Mouse (Mus musculus): ENCODE data around the gene Slc25a51.

GRCm38 (mm10) chr4:45420733-45421132, 12.2 kb upstream of the Slc25a51 start:
- TF ChIP-seq MAZ (IDR thresholded peaks at IDR 0.05; ENCODE audit: low read depth, low read length) (no peak), CTCF (IDR thresholded peaks at IDR 0.05 in 2 of 3, conservative IDR thresholded peaks at IDR 0.05 in 1 of 3; ENCODE audit: control insufficient read depth in 1 of 3, insufficient read depth in 1 of 3, low read depth in 2 of 3, low read length in 3 of 3, poor library complexity in 1 of 3, severe bottlenecking in 1 of 3) (no peak), GABPA (IDR thresholded peaks at IDR 0.05; ENCODE audit: low read depth, low read length) (no peak), NRF1 (IDR thresholded peaks at IDR 0.05; ENCODE audit: insufficient read depth, low read depth, low read length, poor library complexity, severe bottlenecking) (no peak), E2F4 (IDR thresholded peaks at IDR 0.05; ENCODE audit: borderline replicate concordance, low read depth, low read length) (no peak), NELFE (IDR thresholded peaks at IDR 0.05; ENCODE audit: low read depth, low read length) (no peak), POLR2A (IDR thresholded peaks at IDR 0.05; ENCODE audit: control insufficient read depth in 1 of 2, insufficient read depth in 1 of 2, low read depth in 1 of 2, low read length in 2 of 2, poor library complexity in 1 of 2) (no peak), KAT2A (conservative IDR thresholded peaks at IDR 0.05; ENCODE audit: low read depth, low read length) (no peak), RCOR1 (IDR thresholded peaks at IDR 0.05; ENCODE audit: low read depth, low read length) (no peak), MAFK (IDR thresholded peaks at IDR 0.05; ENCODE audit: borderline replicate concordance, low read depth, low read length) (no peak), GATA1 (IDR thresholded peaks at IDR 0.05; ENCODE audit: low read depth, low read length) (no peak)

Data from MEL (cell line).